Mouse (Mus musculus): ENCODE measurements at regions not wholly inside any gene's neighbourhood (a gene's known extent, or its start where the extent isn't known, plus 50 kb on each side); places are given as distances from the start of the nearest gene placed in this dataset.

DNA sequence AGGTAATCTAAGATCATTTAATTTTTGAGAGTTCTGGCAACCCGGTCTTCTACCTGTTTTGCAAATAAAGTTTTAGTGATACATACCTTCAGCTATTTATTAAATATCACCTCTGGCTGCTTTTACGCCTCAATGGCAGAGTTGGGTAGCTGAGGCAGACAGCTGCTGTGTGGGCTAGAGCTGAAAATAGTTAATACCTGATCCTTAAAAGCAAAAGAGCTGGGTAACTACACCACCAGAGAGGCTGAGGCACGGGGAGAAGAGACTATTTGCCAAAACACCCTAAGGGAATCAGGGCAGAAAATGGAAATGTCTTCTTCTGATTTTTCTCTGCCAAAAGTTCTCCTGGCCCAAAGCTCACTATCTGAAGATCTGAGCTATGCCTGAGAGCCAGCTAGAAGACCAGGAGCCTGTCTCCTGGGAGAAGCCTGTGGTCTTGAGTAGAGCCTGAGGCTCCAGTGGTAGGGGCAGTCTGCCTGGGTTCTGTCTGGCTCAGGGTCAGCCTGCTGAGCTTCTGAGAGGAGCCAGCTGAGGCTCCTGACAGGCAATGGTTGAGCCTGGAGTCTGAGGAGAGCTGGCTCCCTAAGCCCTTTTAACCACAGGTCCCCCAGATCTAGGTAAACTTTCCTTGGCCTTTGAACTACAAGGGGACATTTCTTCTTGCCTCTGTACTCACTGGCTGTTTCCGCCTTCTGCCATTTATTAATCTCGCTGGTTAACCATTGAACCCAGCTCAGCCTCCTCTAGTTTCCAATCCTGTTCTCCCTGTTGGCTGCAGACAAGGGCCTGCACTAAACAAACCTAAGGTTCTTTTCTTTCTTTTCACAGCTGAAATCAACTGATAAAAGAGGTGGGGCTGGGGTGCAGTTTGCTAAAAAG lies 208.7 kb downstream of the Opa1 start:
- DNase-seq: no peak
- intact Hi-C loops (cut with DNase I): no loop called here

DNA sequence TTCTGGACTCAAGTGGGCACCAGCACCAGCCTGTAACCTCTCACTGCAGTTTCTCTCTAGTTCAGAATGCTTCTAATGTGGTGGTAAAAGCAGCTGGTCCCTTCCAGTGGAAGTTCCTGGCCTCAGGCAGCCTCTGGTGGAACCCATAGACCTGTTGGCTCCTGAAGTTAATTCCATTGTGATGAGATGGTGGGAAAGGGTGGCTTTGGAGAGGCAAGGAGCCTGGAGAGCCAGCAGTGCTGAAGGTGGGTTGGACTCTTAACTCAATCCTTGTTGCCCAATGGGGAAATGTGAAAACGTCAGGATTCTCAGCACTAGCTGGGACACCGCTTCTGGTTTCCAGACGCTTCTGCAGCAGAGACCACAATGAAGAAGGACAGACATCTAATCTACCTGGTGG lies 210.9 kb downstream of the Opa1 start:
- intact Hi-C loops (cut with DNase I): no loop called here
- DNase-seq: no peak

DNA sequence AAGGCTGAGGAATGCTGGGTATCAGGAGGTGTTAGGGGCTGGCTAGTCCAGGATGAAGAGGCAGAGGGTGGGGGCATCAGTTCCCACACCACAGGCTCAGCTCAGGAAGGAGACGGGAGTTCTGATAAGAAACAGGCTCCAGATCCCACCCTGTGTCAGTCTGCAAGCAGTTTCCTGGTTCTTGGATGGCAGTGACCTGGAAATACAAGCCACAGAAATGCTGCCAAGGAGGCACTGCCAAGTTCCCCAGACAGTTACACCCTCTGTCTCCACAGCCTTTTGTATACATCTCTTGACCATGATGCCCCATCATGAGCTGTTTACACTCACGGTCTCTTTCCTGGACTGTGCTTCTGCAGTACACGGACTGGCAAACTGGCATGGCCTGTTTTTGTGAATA lies 220.1 kb downstream of the Opa1 start:
- intact Hi-C loops (cut with DNase I): no loop called here
- no peak for DNase-seq

DNA sequence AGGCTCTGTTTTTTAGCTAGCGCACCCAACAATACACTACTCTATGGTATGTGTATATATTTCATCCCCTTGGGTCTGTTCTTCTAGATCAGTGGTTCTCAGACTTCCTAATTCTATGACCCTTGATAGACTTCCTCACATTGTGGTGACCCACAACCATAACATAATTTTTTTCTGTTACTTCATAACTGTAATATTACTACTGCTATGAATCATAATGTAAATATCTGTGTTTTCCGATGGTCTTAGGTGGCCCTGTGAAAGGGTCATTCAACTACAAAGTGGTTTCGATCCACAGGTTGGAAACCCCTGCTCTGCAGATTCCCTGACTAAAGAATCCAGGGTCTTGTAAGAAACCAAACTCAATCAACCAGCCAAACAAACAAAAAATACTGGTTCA lies 220.8 kb downstream of the Opa1 start:
- intact Hi-C loops (cut with DNase I): no loop called here
- DNase-seq: no peak

DNA sequence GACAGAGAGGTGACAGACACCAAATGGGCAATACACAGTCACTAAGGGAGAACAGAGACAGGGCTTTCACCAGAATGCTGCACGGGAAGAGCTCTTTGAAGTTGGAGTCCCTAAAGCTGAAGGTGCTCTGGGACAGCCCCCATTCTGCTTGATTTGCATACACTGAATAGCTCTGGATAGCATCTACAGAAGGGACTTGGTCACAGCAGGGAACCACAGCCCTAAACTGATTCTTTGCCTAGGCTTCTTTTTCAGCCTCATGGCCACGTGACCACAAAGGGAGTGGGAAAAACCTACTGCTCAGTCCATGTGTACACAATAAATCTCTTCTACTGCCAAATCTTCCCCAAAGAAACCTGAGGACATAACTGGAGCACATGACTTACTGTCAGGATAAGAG lies 221.3 kb downstream of the Opa1 start:
- intact Hi-C loops (cut with DNase I): no loop called here
- no peak for DNase-seq

DNA sequence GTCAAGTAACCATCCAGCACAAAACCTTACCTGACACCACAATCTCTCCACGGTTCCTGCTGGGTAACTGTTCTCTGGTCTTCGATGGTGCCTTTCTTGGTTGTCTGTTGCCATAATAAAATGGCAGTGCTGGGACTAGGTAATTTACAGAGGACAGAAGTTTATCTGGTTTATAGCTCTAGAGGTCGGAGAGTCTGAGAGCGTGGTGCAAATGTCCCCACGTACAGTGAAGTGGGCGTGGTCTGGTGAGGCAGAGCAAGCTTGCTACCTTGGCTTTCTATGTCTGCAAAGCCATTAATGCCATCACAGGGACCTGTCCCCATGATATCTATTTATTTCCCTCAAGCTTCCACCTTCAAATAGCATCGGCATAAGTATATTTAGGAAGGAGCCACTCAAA lies 223.0 kb downstream of the Opa1 start:
- intact Hi-C loops (cut with DNase I): no loop called here
- no peak for DNase-seq

DNA sequence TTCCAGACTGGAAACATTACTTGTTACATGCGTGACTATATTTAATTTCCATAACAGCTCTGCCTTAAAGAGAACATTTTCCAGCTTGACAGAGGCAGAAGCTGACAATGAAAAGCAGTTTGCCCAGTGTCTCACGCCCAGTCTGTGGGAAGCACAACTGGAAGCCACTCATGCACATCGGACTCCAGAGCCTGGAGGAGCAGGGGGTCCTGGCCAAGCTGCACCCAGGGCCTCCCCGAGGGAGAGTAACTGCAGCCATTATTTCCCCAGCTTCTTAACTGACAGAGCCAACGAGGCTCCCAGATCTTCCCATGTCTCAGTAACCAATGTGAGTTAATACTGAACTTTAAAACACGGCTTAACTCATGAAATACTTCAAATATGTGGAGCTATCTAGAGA lies 223.5 kb downstream of the Opa1 start:
- DNase-seq: no peak
- intact Hi-C loops (cut with DNase I): no loop called here

DNA sequence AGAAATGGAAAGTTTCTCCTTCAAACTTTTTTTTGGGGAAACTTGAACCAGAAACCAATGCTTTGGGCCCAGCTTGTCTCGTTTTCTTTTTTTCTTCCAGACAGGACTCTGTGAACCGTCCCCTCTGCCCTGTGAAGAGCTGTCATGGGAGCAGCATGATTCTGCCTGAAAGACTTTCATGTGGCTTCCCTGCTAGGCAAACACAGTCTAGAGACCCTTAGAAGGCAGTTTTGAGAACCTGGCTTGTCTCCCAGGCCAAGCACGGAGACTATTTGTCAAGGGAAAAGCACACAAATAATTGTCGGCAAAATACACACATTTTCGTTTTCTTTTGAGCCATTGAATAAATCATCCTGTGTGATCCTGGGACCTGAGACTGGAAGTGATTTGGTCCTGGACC lies 228.7 kb downstream of the Opa1 start:
- no peak for DNase-seq
- intact Hi-C loops (cut with DNase I): no loop called here

DNA sequence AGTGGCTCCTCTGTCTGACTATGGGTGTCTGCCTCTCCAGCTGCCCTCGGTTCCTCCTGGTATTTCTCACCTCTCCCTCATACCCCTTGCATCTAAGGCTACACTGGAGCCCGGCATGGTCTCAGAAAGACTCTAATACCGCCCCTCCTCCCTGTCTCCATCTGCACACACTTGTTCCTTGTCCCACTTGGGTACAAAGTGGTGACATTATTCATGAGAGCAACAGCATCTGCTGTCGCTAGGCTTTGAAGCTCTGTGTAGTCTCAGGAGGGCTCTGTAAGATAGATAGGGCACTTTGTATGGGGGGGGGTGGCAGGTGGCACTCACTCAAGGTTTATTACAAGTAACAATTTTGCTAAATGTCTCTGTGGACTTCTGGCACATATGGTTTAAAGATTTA lies 229.7 kb downstream of the Opa1 start:
- intact Hi-C loops (cut with DNase I): no loop called here
- DNase-seq: no peak

DNA sequence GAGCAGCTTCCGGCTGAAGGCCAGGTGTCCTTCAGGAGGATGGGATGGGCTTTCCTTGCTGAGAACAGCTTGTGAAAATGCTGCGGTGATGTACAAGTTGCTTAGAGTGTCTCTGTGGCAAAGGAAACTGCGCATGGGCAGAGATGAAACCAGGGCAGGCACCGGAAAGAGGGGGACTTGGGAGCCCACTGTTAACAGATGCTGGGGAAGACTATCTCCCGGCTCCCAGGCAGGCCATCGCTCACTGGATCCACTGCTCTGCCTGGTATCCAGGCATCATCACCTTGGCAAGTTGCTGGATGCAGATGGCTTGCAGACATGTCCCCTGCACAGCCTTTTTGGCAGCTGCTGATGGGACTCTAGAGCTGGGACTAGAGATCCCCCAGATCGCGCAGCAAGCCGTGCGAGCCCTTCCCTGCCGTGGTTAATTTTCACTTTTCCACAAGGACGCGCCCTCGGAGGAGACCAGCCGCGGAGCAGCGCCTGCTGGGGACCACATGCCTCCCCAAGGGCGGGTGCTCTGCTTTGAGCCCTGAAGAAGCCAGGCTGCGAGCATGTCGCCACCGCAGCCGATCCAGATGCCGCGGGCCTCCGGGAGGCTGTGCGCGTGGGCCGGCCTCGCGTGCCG lies 234.4 kb downstream of the Opa1 start:
- intact Hi-C loops (cut with DNase I): no loop called here
- peak; percentile 81 for DNase-seq

DNA sequence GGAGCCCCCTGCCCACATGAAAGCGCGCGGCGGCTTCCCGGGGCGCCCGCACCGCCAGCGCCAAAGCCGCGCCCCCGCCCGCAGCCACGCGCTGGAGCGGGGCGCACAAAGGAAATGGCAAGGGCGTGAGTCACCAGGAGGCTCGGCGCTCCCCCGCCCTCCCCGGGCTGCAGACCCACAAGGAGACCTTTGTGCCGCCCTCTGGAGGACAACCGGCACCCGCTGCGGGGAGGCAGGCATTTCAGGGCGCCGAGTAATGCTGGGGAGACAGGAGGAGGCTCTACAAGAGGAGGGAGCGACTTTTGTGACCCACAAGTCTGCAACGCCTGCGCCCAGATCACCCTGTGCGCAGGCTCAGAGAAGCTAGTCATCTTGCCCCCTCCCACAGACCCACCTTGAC lies 234.9 kb downstream of the Opa1 start:
- intact Hi-C loops (cut with DNase I): no loop called here
- peak; percentile 69 for DNase-seq

DNA sequence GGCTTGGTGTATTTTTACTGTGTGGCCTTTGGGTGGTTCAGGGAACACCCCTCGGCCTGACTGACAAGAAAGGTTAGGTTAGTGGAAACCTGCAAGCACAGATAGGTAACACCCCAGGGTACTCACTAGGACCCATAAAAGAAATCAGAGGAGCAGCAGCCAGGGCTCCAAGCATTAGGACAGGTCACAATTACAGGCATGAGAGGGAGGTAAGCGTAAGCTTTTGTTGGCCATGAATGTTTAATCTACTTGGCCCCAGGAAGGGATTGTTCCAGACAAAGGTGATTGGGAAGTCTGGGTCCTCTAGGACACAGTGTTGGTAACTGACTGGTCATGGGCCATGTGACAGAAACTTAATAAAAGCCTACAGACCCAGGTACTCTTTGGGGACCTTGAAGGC lies 235.5 kb downstream of the Opa1 start:
- intact Hi-C loops (cut with DNase I): no loop called here
- DNase-seq: no peak

DNA sequence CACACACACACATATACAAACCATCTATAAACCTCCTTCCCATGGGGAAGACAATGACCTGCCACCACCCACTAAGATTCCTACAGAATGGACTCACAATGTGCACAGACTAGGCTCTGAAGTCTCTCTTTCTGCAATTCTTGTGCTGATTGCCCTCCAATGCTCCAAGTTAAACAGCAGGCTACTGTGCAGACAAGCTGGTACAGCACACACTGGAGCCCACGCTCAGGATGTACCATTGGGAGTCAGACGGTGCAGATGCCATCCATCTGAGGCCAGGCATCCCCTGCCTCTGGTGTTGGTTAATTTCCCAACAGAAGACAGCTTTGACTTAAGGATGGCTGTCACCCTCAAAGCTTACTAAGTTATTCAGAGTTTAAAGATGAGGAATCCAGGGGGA lies 236.1 kb downstream of the Opa1 start:
- intact Hi-C loops (cut with DNase I): no loop called here
- no peak for DNase-seq

DNA sequence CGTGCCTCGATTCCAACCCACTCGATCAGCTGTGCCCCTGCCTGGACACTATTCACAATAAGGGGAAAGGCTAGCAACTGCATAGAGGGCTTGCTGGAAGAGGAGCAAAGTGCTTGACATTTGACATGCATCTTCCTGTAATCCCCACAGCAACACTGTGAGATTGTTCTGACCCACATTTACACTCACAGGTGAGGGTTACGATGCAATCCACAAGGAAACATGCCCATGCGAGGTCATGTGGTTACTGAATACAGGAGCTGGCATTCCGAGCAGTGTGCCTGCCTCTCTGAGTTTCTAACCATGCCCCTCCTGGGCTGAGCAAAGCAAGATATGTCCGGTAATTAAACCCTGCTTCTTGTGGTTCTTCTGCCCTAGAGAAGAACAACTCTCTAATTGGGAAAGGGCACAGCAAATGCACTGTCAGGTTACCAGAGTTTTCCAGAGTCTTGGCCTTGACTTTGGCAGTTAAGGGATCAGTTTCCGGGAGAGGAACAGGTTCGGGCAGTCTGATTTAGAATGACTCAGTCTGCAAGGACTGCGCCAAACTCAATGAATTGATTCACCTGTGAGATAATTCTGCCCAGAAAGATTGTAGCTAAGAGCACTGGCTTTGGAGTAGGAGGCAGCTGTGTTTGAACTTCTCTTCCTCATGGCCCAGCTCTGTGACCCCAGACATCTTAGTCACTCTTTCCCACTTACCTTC lies 236.7 kb downstream of the Opa1 start:
- intact Hi-C loops (cut with DNase I): no loop called here
- no peak for DNase-seq

DNA sequence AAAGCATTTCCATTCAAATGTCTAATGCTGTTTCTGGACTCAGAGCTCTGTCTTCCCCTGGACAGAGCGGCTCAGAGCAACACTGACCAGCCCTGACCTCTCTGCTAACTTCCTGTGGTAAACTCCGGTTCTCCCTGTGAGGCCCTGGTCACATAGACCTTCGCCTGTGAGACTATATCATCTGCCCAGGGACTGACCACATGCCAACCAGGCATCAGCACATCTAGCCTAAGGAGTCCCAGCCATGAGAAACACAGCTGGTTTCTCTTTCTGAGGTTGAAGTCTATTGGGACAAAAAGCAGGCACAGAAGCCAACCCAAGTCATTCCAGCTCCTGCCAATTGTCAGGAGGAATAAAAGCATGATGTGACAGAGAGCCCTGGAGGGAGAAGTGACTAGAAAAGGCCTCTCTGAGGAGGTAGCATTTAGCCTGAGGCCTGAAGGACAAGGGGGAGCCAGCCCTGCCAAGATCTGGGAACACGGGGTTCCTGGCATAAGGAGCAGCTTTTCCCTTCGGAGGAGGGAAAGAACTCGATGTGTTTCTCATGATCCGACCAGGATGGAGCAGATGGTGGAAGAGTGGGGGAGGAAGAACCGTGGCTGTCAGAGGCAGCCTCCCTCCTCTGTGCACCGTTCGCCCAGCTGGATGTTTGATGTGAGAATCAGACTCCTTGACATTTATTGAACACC lies 237.7 kb downstream of the Opa1 start:
- intact Hi-C loops (cut with DNase I): no loop called here

DNA sequence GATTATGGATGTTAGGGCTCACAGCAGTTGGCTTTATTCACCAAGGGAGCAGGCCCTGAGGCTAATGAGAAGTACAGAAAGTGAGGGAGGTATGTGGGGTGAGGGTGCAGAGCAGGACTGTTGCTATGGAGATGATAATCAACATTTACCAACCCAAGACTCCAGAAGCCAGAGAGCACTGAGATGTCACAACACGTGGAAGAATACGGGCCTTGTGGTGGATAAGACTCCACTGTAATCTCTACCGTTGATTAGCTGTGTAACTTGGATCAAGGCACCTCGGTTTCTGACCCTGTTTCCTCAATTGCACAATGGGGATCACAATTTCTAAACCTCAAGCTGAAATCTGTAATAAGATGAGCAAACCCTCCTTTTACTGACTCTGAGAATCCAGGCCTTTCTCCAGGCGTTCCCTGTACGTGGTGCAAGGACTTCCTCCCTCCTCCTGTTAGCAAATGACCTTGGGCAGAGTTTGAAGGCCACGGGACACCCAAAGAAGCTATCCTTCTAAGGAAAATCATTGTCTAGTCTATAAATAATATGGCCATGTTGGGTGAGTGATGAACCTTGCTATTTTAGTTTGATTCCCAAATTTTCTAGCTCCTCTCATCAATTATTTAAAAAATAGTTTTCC lies 239.8 kb downstream of the Opa1 start:
- DNase-seq: no peak
- intact Hi-C loops (cut with DNase I): no loop called here

More for the DNA sequence above, 237.7 kb downstream of the Opa1 start:
- peak; percentile 71 for DNase-seq

DNA sequence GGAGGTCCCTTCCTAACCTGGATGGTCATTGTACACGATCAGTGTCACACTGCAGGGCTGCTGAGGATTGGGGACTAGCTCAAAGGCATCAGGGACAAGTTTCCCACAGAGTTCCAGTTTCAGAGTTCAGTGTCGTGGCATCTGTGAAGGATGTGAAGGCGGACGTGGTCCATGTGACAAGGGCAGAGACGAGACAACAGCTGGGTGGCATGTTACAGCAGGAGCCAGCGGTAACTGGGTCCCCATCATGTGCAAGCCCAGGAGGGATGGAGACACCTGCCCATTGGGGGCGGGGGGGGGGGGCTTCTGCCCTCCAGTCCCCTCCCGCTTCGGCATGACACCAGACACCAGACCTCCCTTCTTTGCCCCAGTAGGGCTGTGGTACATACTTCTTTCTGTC lies 241.6 kb downstream of the Opa1 start:
- intact Hi-C loops (cut with DNase I): no loop called here
- DNase-seq: no peak

DNA sequence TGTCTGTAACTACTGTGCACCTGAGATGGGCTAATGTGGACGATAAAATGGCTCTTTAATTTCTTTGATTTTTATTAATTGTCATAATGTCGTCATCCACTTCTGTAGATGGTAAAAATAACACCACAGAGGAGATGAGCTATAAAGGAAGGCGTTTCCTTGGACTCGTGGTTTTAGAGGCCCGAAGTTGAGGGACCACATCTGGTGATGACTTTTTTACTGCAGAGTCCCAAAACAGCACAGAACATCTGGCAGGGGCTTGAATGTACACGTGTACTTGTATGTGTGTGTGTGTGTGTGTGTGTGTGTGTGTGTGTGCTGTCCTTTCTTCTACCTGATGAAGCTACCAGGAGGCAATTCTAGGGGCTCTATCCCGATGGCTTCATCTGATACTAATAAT lies 242.1 kb upstream of the Hes1 start:
- intact Hi-C loops (cut with DNase I): no loop called here
- DNase-seq: no peak

DNA sequence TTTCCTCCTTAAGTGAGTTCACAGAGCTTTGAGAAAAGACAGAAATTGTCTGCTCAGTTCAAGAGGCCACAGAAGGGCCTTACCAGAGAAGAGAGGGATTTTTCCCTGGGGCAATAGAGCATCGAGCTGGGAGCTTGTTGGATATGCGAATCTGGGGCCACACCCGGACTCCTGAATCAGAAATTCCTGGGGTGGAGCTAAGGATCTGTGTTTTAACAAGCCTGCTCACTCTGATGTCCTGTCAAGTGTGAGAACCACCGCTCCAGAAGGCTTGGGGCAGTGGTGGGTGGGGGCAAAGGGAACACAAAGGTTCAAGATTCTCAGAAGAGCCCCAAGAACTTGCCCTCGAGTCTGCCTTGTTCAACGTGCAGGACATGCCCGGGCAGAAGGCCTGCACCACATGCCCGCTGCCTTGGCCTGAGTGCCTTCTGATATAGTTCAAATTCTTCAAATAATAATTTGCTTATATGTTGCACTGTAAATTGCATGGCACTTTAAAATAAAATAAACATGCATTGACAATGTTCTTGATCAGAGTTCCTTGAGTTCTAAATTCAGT lies 241.3 kb upstream of the Hes1 start:
- intact Hi-C loops (cut with DNase I): no loop called here
- no peak for DNase-seq

DNA sequence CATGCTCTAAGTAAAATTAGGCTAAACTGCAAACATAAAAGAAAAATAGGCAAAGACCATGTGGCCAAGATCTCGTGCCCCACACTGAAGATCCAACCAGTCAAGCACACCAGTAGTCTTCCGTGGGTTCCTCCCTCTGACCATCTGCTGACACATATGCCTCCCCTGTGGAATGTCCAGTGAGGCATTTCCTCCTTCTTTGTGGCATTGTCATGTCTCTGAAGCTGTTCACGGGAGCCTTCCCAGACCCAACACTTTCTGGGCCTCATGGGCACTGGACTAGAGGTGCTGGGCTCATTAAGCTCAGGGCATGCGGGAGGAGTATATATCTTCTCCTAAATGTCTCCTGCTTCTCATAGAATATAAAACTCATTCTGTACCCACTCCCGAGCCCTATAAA lies 237.3 kb upstream of the Hes1 start:
- intact Hi-C loops (cut with DNase I): no loop called here

DNA sequence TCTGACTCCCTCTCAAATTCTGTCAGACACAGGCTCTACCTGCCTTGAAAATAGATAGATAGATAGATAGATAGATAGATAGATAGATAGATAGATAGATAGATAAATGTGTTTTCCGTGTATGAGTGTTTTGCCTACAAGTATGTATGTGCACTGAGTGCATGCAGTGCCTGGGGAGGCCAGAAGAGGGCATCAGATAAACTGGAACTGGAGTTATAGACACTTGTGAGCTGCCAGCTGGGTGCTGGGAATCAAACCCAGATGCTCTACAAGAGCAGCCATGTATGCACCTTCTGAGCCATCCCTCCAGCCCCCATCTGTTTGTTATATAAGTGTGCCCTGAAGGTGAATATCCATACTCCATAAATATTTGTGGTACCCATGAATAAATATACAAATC lies 236.4 kb upstream of the Hes1 start:
- intact Hi-C loops (cut with DNase I): no loop called here
- no peak for DNase-seq

More for the DNA sequence above, 237.3 kb upstream of the Hes1 start:
- DNase-seq: no peak

All from left cerebral cortex, postnatal 4 days (tissue).